Mouse (Mus musculus) heart, embryonic 16.5 days (tissue): Measurements from ENCODE around the gene Gm13694. TPM values are rescaled to one million over a fixed set of nuclear protein-coding genes. Genes with fewer than 3 reads are reported as not detected.
A peak's percentile ranks its signal among the peaks of the same experiment; 100 is the strongest.
"Not testable (repeated sequence)": the region's sequence is repeated elsewhere in the genome, so short reads cannot be mapped to it uniquely, and the experiment has no call there.

Experiments
- ATAC-seq: fragments of 200-750 bp; cut with Nextera tagmentation; replicated peaks from 2 replicates; pipeline ENCODE4 v1.8.0; 2017; ENCODE audit warnings: moderate number of reproducible peaks; ENCODE audit not compliant: insufficient read depth, low FRiP score; ENCODE audit errors: extremely low read depth
- H3K27ac ChIP-seq: fragments of 300-500 bp; sonication (generic); 2 replicates; pipeline ENCODE4 v1.5.1; 2014; ENCODE audit warnings: mild to moderate bottlenecking, low read length, control low read depth, moderate library complexity
- H3K27me3 ChIP-seq: fragments of 300-500 bp; sonication (generic); 2 replicates; pipeline ENCODE4 v1.6.1; 2014; ENCODE audit warnings: low read length, mixed read lengths; ENCODE audit not compliant: control insufficient read depth, insufficient read depth
- H3K36me3 ChIP-seq: fragments of 300-500 bp; sonication (generic); 2 replicates; pipeline ENCODE4 v1.6.1; 2014; ENCODE audit not compliant: control insufficient read depth, insufficient read depth
- H3K4me1 ChIP-seq: fragments of 300-500 bp; sonication (generic); 2 replicates; pipeline ENCODE4 v1.6.1; 2014; ENCODE audit warnings: low read length, mixed read lengths; ENCODE audit not compliant: control insufficient read depth, insufficient read depth
- H3K4me2 ChIP-seq: fragments of 300-500 bp; sonication (generic); 2 replicates; pipeline ENCODE4 v1.6.1; 2014; ENCODE audit warnings: low read depth, mild to moderate bottlenecking, control low read depth, low read length
- H3K4me3 ChIP-seq: fragments of 300-500 bp; sonication (generic); 2 replicates; pipeline ENCODE4 v1.5.1; 2014; ENCODE audit warnings: mild to moderate bottlenecking, control low read depth, low read length
- H3K9ac ChIP-seq: fragments of 300-500 bp; sonication (generic); 2 replicates; pipeline ENCODE4 v1.6.1; 2014; ENCODE audit warnings: low read length, control low read depth
- H3K9me3 ChIP-seq: fragments of 300-500 bp; sonication (generic); replicated peaks from 2 replicates; pipeline ENCODE4 v1.6.1; 2016; ENCODE audit warnings: low read length; ENCODE audit not compliant: control insufficient read depth
- WGBS: fragments of 180-500 bp; shearing (Covaris S2); extraction: QIAGEN DNeasy Blood & Tissue Kit; methylation state at CpG from one replicate; pipeline ENCODE4 v1.1.7; 2014; 5-methylcytosine and 5-hydroxymethylcytosine counted together
- polyA plus RNA-seq: library from polyadenylated mRNA; unstranded; fragments of >200 nt; fragmentation: Nextera tagmentation; extraction: Ambion mirVana; gene quantifications from 2 replicates; pipeline ENCODE4 v1.2.1, GENCODE M21; 2015

Gene Gm13694
- not detected in 2 replicates for polyA plus RNA-seq

DNA sequence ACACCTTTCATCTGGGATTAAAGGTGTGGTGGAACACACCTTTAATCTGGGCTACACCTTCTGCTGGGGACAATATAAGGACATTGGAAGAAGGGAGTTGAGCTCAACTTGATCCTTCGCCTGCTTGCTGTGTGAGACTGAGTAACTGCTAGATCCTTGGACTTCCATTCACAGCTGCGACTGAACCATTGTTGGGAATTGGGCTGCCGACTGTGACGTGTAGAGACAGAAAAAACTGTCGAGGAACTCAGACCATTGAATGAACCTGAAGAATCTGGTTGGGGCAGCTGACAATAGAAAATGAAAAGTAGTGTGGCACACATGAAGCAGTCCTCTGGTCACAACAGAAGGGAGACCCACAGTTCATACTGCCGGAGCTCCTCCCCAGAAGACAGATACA lies at the start of gene Gm13694:
Gene Gm13694, plus strand, starts transcription at position 301 of the 400 bp plus-strand sequence.
- not testable (repeated sequence) for H3K4me2 ChIP-seq, H3K9ac ChIP-seq, ATAC-seq, H3K36me3 ChIP-seq, H3K27me3 ChIP-seq, H3K4me1 ChIP-seq, H3K4me3 ChIP-seq, H3K27ac ChIP-seq, H3K9me3 ChIP-seq
- WGBS: no CpG with 5 or more reads among the region's 6 CpGs

DNA sequence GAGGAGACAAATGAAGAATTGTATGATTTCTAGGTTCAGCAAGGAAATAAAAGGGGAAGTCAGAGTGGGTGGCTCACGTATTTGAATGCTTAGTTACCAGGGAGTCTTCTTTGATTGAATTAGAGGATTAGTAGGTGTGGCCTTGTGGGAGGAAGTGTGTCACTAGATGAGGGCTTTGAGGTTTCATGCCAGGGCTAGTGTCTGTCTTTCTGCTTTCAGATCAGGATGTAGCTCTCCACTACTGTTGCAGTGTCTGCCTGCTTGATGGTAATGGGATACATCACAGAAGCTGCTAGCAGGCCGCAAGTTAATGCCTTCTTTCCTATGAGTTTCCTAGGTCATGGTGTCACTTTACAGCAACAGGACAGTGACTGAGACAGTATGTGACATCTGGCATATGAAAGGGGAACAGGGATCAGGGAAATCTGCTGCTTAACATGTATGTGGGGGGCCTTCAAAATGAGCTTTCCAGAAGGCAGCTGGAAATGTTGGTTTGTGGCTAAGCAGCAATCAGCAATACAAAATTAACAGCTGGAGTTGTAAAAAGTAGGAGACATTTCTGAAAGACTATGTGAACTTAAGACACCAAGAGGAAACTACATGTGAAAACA lies 49.1 kb upstream of the Gm13694 start:
- H3K9me3 ChIP-seq: no peaks in the 10 kb centered on the region
- H3K36me3 ChIP-seq: no peaks in the 10 kb centered on the region
- WGBS: 46% methylated on average over 2 of the region's 2 CpGs
- H3K27ac ChIP-seq: no peak overlapping the region
- H3K4me1 ChIP-seq: no peaks in the 10 kb centered on the region
- no peak overlapping the region for H3K9ac ChIP-seq
- H3K4me2 ChIP-seq: no peak overlapping the region
- H3K27me3 ChIP-seq: no peaks in the 10 kb centered on the region
- no peak for ATAC-seq
- no peak overlapping the region for H3K4me3 ChIP-seq

DNA sequence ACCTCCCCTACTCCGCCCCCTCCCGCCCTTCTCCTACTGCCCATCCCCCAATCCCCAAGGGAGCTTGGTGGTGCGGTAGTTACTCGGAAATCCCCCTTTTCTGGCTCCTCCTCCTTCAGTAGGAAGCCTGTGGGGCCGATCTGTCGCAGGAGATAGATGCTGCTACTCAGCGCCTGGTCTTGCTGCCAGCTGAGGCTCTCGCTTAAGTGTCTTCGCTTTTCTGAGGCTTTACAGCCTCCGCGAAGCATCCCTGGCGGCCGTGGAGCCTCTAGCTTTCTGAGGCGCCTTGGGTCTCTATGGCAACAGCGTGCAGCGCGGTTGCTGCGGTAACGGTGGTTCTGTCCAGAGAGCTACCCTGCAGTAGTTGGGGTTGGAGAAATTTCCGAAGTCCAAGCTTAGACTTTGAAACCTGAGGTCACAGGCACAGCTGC lies 37.8 kb upstream of the Gm13694 start, which contains the start of gene Zswim2:
Gene Zswim2, minus strand, starts transcription at position 298 of the 431 bp plus-strand sequence.
- Histone ChIP-seq H3K9ac (no peak within 1 kb of the TSS), H3K4me2 (peak within 1 kb of the TSS; percentile 59), H3K9me3 (no peaks in the 10 kb centered on the region), H3K27me3 (no peaks in the 10 kb centered on the region), H3K4me1 (peaks cover 4% of the 10 kb centered on the region), H3K4me3 (peak within 1 kb of the TSS; percentile 33), H3K27ac (no peak within 1 kb of the TSS), H3K36me3 (no peaks in the 10 kb centered on the region)
- 2% methylated on average over 20 of the region's 20 CpGs for WGBS
- 0 out of 2 replicates have a peak, but pooled peaks have one; percentile 45 for ATAC-seq

DNA sequence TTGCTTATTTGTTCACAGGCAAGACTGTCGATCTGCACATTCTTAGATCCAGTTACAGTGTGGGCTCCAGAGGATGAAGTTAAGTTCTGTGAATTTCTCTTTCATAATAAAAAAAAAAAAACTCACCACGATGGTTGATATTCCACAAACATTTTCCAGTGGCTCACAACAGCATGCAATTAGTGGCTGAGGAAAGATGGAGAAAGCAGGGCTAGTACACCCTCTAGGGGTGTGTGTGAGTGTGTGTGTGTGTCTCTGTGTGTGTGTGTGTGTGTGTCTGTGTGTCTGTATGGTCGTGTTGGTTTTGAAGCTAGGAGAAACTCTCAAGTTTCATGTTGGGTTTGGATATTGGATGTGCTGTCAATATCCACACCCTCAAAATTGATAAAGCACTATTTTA lies 37.4 kb upstream of the Gm13694 start:
- ATAC-seq: no peak

DNA sequence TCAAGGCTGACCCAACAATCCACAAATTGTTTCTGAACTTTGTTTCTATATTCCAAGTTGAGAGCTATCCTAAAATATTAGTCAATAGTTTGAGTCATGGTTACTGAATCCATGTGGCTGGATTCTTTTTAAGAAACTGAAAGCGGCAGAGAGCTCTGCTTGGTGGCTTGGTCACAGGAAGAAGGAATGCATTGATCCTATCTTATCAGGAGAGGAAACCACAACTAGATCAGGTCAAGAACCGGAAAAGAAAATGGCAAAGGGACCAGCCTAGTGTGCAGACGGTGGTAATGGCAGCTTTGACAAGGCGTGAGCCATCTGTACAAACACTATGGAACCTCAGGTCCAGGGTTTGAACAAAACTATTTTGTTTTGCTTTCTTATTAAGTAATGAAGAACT lies 36.9 kb upstream of the Gm13694 start:
- Histone ChIP-seq H3K4me1 (peaks cover 4% of the 10 kb centered on the region), H3K27me3 (no peaks in the 10 kb centered on the region), H3K27ac (no peak overlapping the region), H3K36me3 (no peaks in the 10 kb centered on the region), H3K4me3 (no peak overlapping the region), H3K9ac (no peak overlapping the region), H3K4me2 (no peak overlapping the region), H3K9me3 (no peaks in the 10 kb centered on the region)
- ATAC-seq: no peak
- WGBS: 37% methylated on average over 4 of the region's 4 CpGs

More for the DNA sequence above, 37.4 kb upstream of the Gm13694 start:
- Histone ChIP-seq H3K27ac (no peak overlapping the region), H3K36me3 (no peaks in the 10 kb centered on the region), H3K9ac (no peak overlapping the region), H3K4me2 (peak overlapping the region; percentile 59), H3K27me3 (no peaks in the 10 kb centered on the region), H3K9me3 (no peaks in the 10 kb centered on the region), H3K4me1 (peaks cover 4% of the 10 kb centered on the region), H3K4me3 (peak overlapping the region; percentile 33; the same call in 1 of the 2 replicates)
- WGBS: 46% methylated on average over 3 of the region's 3 CpGs

DNA sequence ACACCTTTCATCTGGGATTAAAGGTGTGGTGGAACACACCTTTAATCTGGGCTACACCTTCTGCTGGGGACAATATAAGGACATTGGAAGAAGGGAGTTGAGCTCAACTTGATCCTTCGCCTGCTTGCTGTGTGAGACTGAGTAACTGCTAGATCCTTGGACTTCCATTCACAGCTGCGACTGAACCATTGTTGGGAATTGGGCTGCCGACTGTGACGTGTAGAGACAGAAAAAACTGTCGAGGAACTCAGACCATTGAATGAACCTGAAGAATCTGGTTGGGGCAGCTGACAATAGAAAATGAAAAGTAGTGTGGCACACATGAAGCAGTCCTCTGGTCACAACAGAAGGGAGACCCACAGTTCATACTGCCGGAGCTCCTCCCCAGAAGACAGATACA lies 23.3 kb upstream of the Gm13694 start, which contains the start of gene Gm13698:
Gene Gm13698, plus strand, starts transcription at position 301 of the 400 bp plus-strand sequence.
- not testable (repeated sequence) for H3K9me3 ChIP-seq, H3K4me3 ChIP-seq, H3K9ac ChIP-seq, H3K27ac ChIP-seq, H3K4me2 ChIP-seq, ATAC-seq, H3K27me3 ChIP-seq, H3K4me1 ChIP-seq, H3K36me3 ChIP-seq
- WGBS: no CpG with 5 or more reads among the region's 6 CpGs

DNA sequence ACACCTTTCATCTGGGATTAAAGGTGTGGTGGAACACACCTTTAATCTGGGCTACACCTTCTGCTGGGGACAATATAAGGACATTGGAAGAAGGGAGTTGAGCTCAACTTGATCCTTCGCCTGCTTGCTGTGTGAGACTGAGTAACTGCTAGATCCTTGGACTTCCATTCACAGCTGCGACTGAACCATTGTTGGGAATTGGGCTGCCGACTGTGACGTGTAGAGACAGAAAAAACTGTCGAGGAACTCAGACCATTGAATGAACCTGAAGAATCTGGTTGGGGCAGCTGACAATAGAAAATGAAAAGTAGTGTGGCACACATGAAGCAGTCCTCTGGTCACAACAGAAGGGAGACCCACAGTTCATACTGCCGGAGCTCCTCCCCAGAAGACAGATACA lies 17.5 kb upstream of the Gm13694 start, which contains the start of gene Gm13693:
Gene Gm13693, plus strand, starts transcription at position 301 of the 400 bp plus-strand sequence.
- not testable (repeated sequence) for H3K4me1 ChIP-seq, H3K36me3 ChIP-seq, ATAC-seq, H3K9me3 ChIP-seq, H3K4me2 ChIP-seq, H3K4me3 ChIP-seq, H3K9ac ChIP-seq, H3K27me3 ChIP-seq, H3K27ac ChIP-seq
- WGBS: no CpG with 5 or more reads among the region's 6 CpGs

DNA sequence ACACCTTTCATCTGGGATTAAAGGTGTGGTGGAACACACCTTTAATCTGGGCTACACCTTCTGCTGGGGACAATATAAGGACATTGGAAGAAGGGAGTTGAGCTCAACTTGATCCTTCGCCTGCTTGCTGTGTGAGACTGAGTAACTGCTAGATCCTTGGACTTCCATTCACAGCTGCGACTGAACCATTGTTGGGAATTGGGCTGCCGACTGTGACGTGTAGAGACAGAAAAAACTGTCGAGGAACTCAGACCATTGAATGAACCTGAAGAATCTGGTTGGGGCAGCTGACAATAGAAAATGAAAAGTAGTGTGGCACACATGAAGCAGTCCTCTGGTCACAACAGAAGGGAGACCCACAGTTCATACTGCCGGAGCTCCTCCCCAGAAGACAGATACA lies 11.7 kb upstream of the Gm13694 start, which contains the start of gene Gm13695:
Gene Gm13695, plus strand, starts transcription at position 301 of the 400 bp plus-strand sequence.
- H3K36me3 ChIP-seq, H3K4me3 ChIP-seq, H3K9ac ChIP-seq, H3K27me3 ChIP-seq, H3K9me3 ChIP-seq, H3K4me2 ChIP-seq, H3K4me1 ChIP-seq, ATAC-seq, H3K27ac ChIP-seq: not testable (repeated sequence)
- WGBS: no CpG with 5 or more reads among the region's 6 CpGs

DNA sequence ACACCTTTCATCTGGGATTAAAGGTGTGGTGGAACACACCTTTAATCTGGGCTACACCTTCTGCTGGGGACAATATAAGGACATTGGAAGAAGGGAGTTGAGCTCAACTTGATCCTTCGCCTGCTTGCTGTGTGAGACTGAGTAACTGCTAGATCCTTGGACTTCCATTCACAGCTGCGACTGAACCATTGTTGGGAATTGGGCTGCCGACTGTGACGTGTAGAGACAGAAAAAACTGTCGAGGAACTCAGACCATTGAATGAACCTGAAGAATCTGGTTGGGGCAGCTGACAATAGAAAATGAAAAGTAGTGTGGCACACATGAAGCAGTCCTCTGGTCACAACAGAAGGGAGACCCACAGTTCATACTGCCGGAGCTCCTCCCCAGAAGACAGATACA lies 5.9 kb upstream of the Gm13694 start, which contains the start of gene Gm13696:
Gene Gm13696, plus strand, starts transcription at position 301 of the 400 bp plus-strand sequence.
- not testable (repeated sequence) for H3K4me1 ChIP-seq, ATAC-seq, H3K9me3 ChIP-seq, H3K27me3 ChIP-seq, H3K27ac ChIP-seq, H3K4me2 ChIP-seq, H3K36me3 ChIP-seq, H3K9ac ChIP-seq, H3K4me3 ChIP-seq
- no CpG with 5 or more reads among the region's 6 CpGs for WGBS
